Mouse (Mus musculus): Measurements from ENCODE around the gene Ccdc177. TPM values are rescaled to one million over a fixed set of nuclear protein-coding genes. Genes with fewer than 3 reads are reported as not detected.
A peak's percentile ranks its signal among the peaks of the same experiment; 100 is the strongest.

Ccdc177 gene
- 2.8 and 2.9 TPM in 2 replicates for polyA plus RNA-seq (2015; fragmentation: Nextera tagmentation; extraction: Ambion mirVana)

DNA sequence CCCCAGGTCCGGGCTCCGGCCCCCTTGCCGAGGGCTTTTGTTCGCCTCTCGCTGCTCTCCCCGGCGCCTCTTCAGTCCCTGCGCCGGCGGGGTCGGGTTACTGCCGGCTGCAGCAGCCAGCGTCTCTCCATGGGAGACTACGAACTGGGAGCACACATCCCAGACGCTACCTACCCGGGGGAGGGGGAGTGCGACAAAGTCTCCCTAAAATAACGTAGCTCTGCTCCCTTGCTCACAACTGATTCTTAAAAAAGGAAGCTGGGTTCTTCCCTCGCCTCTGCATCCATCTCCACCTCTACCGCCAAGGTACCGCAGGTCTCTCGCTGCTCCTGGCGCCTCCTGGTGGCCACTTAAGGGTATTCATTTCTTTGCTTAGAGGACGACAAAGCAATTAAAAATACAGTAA, at the start of gene Ccdc177:
Gene Ccdc177, minus strand, starts transcription at position 292 of the 406 bp plus-strand sequence.
- Histone ChIP-seq H3K4me1 (replicated peaks) (peaks cover 36% of the 10 kb centered on the region), H3K27me3 (peaks cover 9% of the 10 kb centered on the region), H3K27ac (replicated peaks) (peak within 1 kb of the TSS; percentile 96), H3K4me3 (peak within 1 kb of the TSS; percentile 61), H3K9ac (peak within 1 kb of the TSS; percentile 94), H3K9me3 (no peaks in the 10 kb centered on the region), H3K4me2 (peak within 1 kb of the TSS; percentile 77), H3K36me3 (peaks cover 30% of the 10 kb centered on the region)
- ATAC-seq (ENCODE audit: low read depth) = peak; percentile 47
- WGBS = under 1% methylated on average over 24 of the region's 24 CpGs

DNA sequence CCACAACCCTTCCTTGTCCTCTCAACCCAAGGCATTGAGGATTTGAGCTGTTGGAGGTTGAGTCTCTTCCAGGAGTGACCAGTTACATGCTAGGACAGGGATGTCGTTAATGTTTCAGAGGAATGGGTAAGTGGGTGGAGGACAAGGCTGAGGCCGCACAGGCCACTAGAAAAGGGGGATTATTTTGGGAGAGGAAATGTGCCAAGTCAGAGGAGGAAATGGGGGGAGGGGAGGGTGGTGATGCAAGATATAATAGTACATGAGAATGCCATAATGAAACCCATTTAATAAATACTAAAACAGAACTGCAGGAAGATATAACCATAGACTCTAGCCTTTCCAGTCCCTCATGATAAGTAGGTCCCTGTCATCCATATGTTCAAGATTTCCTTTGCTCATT, 49.5 kb upstream of the Ccdc177 start:
- 81% methylated on average over 2 of the region's 2 CpGs for WGBS

DNA sequence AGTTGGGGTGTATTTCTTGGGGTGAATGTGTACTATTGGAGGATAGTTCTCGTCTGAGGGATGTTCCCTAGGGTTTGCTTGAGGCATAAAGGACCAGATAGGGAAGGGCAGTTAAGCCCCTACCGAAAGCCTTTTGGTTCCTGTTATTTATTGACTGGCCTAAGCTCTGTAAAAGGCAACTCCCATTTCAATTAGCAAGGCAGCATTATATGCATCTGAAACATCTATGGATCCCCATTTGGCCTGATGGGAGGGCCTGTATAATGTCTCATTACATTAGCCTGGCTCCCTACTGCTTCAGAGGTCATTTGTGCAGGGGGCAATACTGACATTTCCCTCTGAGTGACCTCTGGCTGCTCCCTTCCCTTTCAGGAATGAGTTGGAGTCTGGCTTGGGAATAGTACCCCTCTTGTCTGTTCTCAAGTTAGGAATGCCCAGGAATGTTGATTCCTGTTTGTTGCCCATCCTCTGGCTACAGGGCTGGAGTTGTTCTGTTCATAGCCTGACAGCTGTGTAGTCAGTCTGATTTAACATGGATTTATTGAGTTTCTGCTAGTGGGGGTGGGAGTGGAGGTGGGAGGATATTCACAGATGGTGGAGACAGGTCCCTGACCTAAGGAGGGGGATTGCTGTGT, 47.1 kb upstream of the Ccdc177 start:
- H3K4me1 ChIP-seq (replicated peaks) = peaks cover 48% of the 10 kb centered on the region
- ATAC-seq (ENCODE audit: low read depth) = no peak; the same call in 1 of the 2 replicates
- H3K4me3 ChIP-seq = no peak overlapping the region
- H3K27ac ChIP-seq (replicated peaks) = peak overlapping the region; percentile 54
- no peaks in the 10 kb centered on the region for H3K36me3 ChIP-seq
- WGBS = 4% methylated on average over 2 of the region's 2 CpGs
- H3K4me2 ChIP-seq = no peak overlapping the region
- H3K9ac ChIP-seq = no peak overlapping the region
- H3K27me3 ChIP-seq = no peaks in the 10 kb centered on the region
- H3K9me3 ChIP-seq = no peaks in the 10 kb centered on the region

More for the DNA sequence above, 49.5 kb upstream of the Ccdc177 start:
- Histone ChIP-seq H3K4me2 (no peak overlapping the region), H3K9ac (no peak overlapping the region), H3K9me3 (no peaks in the 10 kb centered on the region), H3K4me3 (no peak overlapping the region), H3K4me1 (replicated peaks) (peaks cover 33% of the 10 kb centered on the region), H3K27me3 (no peaks in the 10 kb centered on the region), H3K36me3 (no peaks in the 10 kb centered on the region), H3K27ac (replicated peaks) (no peak overlapping the region)
- ATAC-seq (ENCODE audit: low read depth) = no peak

DNA sequence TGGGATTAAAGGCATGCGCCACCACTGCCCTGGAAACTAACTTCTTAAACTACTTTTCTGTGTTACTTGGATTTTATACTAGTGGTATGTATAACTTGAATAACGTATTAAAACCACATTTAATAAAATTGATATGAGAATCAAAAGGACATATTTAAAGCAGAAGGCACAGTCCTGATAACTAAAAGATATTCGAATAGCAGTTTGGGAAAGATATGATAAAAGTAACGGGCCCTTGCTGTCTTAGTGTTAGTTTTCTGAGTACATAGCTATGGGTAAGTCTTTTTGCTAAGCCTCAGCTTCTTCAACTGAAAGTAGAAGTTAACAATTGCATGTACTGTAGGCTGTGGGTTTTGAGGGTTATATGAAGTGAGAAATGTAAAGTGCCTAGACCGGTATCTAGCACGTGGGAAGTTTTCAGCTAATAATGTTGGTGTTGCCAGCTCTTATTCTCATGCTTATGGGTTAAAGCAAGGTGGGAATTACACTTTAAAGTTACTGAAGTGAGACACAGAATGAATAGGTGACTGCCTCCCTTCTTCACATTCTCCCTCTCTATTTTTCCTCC, 44.5 kb upstream of the Ccdc177 start:
- Histone ChIP-seq H3K4me1 (replicated peaks) (peaks cover 38% of the 10 kb centered on the region), H3K9me3 (no peaks in the 10 kb centered on the region), H3K9ac (no peak overlapping the region), H3K27me3 (no peaks in the 10 kb centered on the region), H3K36me3 (no peaks in the 10 kb centered on the region), H3K4me3 (no peak overlapping the region), H3K4me2 (no peak overlapping the region), H3K27ac (replicated peaks) (no peak overlapping the region)
- WGBS = 90% methylated on average over 6 of the region's 6 CpGs
- no peak for ATAC-seq (ENCODE audit: low read depth)

DNA sequence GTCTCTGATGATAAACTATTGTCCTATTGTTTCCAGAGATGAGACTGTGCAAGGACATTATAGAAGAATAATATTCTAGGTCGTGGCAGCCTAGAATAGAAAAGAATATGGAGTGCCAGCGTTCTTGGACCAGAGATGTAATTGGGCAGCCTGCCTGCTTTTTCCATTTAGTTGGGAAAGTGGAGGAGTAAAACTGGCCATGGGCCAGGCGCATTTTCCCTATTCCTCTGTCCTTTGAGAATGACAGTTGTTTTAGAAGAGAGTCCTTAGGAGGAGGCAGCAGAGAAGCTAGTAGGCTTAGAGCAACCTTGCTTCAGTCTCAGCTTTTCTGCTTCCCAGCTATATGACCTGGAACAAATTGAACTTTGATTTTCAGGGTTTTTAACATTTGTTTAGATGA, 43.4 kb upstream of the Ccdc177 start:
- no peak overlapping the region for H3K4me2 ChIP-seq
- H3K4me3 ChIP-seq = no peak overlapping the region
- ATAC-seq (ENCODE audit: low read depth) = no peak
- no peaks in the 10 kb centered on the region for H3K36me3 ChIP-seq
- no peaks in the 10 kb centered on the region for H3K27me3 ChIP-seq
- no peaks in the 10 kb centered on the region for H3K9me3 ChIP-seq
- no peak overlapping the region; the same call in 1 of the 2 replicates for H3K27ac ChIP-seq (replicated peaks)
- H3K9ac ChIP-seq = 0 out of 2 replicates have a peak overlapping the region, but pooled peaks have one; percentile 8
- peaks cover 36% of the 10 kb centered on the region for H3K4me1 ChIP-seq (replicated peaks)
- WGBS = 41% methylated on average over 3 of the region's 3 CpGs

DNA sequence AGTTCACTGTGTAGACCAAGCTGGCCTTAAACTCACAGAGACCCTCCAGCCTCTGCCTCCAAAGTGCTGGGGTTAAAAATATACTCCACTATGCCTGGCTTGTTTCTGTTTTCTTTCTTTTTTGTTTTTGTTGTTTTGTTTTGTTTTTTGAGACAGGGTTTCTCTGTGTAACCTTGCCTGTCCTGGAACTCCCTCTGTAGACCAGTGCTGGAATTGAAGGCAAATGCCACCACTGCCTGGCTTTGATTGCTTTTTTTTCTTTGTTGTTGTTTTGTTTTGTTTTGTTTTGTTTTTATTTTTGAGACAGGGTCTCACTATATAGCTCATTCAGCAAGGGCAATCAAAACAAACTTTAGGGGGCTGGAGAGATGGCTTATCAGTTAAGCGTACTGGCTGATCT, 41.0 kb upstream of the Ccdc177 start:
- Histone ChIP-seq H3K4me1 (replicated peaks) (peaks cover 26% of the 10 kb centered on the region), H3K27ac (replicated peaks) (no peak overlapping the region), H3K27me3 (no peaks in the 10 kb centered on the region), H3K9ac (no peak overlapping the region), H3K4me3 (no peak overlapping the region), H3K4me2 (no peak overlapping the region), H3K9me3 (no peaks in the 10 kb centered on the region), H3K36me3 (no peaks in the 10 kb centered on the region)
- ATAC-seq (ENCODE audit: low read depth) = no peak
- WGBS = 100% methylated on average over 1 of the region's 1 CpGs

DNA sequence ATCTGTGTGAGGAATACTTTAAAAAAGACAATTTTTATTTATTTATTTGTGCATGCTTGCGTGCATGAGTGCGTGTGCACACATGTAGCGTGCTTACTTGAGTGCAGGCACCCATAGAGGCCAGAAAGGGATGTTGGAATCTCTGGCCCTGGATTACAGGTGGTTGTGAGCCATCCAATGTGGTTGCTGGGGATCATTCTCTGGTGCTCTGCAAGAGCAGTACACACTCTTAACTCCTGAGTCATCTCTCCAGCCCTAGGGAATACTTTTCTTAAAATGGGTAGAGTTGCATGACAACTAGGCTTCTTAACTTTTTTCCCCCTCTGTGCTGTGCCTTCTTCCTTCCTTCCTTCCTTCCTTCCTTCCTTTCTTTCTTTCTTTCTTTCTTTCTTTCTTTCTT, 39.7 kb upstream of the Ccdc177 start:
- Histone ChIP-seq H3K4me1 (replicated peaks) (peaks cover 30% of the 10 kb centered on the region), H3K27me3 (no peaks in the 10 kb centered on the region), H3K4me2 (no peak overlapping the region), H3K27ac (replicated peaks) (no peak overlapping the region), H3K9ac (no peak overlapping the region), H3K9me3 (no peaks in the 10 kb centered on the region), H3K36me3 (no peaks in the 10 kb centered on the region), H3K4me3 (no peak overlapping the region)
- WGBS = 95% methylated on average over 3 of the region's 3 CpGs
- ATAC-seq (ENCODE audit: low read depth) = no peak

DNA sequence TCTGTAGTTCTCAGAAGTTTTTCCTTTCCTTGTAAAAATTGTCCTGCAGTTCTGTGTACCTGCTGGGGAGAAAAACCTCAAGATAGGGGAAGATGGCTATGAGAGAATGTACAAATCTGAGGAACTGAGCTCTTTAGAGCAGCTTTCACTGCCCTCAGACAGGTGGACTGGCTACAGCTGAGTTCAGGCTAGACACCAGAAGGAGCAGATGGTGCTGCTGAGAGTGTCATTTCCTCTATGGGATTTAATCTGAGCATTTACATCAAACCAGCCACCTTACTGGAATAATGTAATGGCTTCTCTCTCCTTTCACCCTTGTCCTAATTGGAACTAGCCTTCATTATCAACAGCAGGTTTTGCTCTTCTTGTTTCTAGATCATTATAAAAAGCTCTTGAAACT, 37.8 kb upstream of the Ccdc177 start:
- no peak for ATAC-seq (ENCODE audit: low read depth)
- Histone ChIP-seq H3K27me3 (no peaks in the 10 kb centered on the region), H3K27ac (replicated peaks) (peak overlapping the region; percentile 54), H3K4me2 (no peak overlapping the region), H3K4me3 (no peak overlapping the region), H3K36me3 (no peaks in the 10 kb centered on the region), H3K9me3 (no peaks in the 10 kb centered on the region), H3K4me1 (replicated peaks) (peaks cover 20% of the 10 kb centered on the region), H3K9ac (no peak overlapping the region)

DNA sequence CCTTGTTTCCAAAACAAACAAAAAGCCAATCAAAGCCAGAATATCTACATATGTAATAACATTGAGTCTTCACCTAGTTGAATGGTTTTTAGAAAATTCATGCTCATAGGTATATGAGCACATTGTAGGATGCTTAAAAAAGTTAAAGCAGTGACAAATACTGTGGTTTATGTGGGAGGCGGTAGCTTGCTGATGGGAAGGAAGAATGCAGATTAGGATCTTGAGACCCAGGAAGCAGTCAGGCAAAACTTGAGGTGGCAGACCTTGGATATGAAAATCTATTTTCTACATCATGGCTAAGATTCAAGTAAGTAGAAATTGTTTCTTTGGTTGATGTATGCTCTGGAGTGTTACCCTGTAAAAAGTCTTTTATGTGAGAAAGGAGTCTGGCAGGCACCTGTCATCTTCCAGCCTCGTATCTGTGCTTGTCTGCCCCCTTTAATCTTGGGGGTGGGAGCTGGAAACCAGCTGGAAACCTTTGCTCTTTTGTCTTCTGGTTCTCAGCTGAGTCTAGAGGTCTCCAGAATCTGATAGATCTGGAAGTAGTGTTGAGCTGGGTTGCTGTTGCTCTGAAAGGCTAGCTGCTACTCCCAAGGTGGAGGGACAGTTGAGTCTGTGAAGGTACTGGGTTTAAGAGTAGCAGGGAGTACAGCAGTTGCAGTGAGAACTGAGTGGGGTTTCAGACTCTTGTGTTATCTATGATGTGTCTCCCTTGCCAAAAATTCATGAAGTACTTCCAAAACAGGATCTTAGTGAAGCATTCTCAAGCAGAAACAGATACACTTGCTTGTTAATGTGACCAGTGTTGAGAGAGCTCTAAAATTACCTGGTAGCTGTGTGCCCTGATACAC, 34.7 kb upstream of the Ccdc177 start:
- H3K4me2 ChIP-seq = no peak overlapping the region
- H3K36me3 ChIP-seq = no peaks in the 10 kb centered on the region
- no peak for ATAC-seq (ENCODE audit: low read depth)
- no peak overlapping the region for H3K27ac ChIP-seq (replicated peaks)
- H3K4me3 ChIP-seq = no peak overlapping the region
- WGBS = 66% methylated on average over 2 of the region's 2 CpGs
- no peak overlapping the region for H3K9ac ChIP-seq
- H3K9me3 ChIP-seq = no peaks in the 10 kb centered on the region
- no peaks in the 10 kb centered on the region for H3K27me3 ChIP-seq
- H3K4me1 ChIP-seq (replicated peaks) = peaks cover 35% of the 10 kb centered on the region

DNA sequence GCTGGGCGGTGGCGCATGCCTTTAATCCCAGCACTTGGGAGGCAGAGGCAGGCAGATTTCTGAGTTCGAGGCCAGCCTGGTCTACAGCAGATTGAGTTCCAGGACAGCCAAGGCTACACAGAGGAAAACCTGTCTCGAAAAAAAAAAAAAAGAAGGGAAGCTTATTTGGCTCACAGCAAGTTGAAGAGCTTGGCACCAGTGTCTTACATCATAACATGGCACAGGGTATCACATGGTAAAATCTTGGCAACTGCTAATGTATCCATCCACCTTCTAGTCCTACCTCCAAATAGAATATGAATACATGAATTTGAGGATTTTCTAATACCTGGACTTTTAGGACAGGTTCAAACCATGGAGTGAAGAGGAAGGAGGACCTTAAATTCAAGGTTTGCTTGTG, 34.0 kb upstream of the Ccdc177 start:
- Histone ChIP-seq H3K4me2 (no peak overlapping the region), H3K36me3 (no peaks in the 10 kb centered on the region), H3K9me3 (no peaks in the 10 kb centered on the region), H3K4me1 (replicated peaks) (peaks cover 40% of the 10 kb centered on the region), H3K27me3 (no peaks in the 10 kb centered on the region), H3K9ac (no peak overlapping the region), H3K27ac (replicated peaks) (no peak overlapping the region), H3K4me3 (no peak overlapping the region)
- ATAC-seq (ENCODE audit: low read depth) = no peak
- WGBS = 92% methylated on average over 4 of the region's 4 CpGs

DNA sequence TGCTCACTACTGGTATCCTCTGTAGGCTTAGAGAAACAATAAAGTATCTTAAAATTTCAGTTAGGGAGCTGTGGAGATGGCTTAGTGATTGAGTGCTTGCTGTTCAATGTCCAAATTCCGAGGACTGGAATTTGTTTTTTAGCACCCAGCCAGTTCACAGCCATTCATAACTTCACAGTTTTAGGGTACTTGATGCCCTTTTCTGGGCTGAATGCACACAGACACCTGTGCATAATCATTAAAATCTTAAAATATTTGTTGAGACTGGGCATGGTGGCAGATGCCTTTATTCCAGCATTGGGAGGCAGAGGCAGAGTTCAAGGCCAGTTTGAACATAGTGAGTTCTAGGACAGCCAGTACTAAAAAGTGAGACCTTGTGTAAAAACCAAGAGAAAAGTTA, 33.0 kb upstream of the Ccdc177 start:
- Histone ChIP-seq H3K9ac (no peak overlapping the region), H3K27ac (replicated peaks) (no peak overlapping the region), H3K4me3 (no peak overlapping the region), H3K4me1 (replicated peaks) (peaks cover 39% of the 10 kb centered on the region), H3K9me3 (no peaks in the 10 kb centered on the region), H3K36me3 (no peaks in the 10 kb centered on the region), H3K27me3 (no peaks in the 10 kb centered on the region), H3K4me2 (no peak overlapping the region)
- WGBS = 91% methylated on average over 1 of the region's 1 CpGs
- ATAC-seq (ENCODE audit: low read depth) = no peak

DNA sequence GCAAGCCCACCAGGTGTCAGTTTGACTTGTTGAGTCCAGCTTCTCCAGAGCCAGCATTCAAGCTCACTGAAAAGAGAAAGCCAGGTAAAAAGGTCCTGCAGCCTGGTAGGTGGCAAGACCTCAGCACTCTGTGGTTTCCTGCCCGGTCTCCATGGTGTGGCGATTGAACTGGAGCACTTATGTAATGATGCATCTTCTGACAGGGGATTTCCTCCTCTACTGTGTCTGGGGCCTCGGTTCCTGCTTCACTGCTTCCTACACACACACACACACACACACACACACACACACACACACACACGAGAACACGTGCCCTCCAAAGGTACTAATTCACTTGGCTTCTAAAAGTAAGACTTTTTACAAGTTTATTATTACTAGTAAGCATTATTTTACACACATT, 32.4 kb upstream of the Ccdc177 start:
- H3K27ac ChIP-seq (replicated peaks) = no peak overlapping the region
- peaks cover 32% of the 10 kb centered on the region for H3K4me1 ChIP-seq (replicated peaks)
- ATAC-seq (ENCODE audit: low read depth) = no peak
- H3K9ac ChIP-seq = no peak overlapping the region
- H3K27me3 ChIP-seq = no peaks in the 10 kb centered on the region
- H3K9me3 ChIP-seq = no peaks in the 10 kb centered on the region
- 82% methylated on average over 4 of the region's 5 CpGs for WGBS
- H3K36me3 ChIP-seq = no peaks in the 10 kb centered on the region
- H3K4me2 ChIP-seq = 0 out of 2 replicates have a peak overlapping the region, but pooled peaks have one; percentile 9
- H3K4me3 ChIP-seq = no peak overlapping the region

All from neural tube, embryonic 13.5 days (tissue).